Mouse (Mus musculus) cerebellum, adult (tissue): ENCODE measurements around the gene Crygn.
A peak's percentile ranks its signal among the peaks of the same experiment; 100 is the strongest.
"Not testable (repeated sequence)": the region's sequence is repeated elsewhere in the genome, so short reads cannot be mapped to it uniquely, and the experiment has no call there.

Experiments
- ATAC-seq: cut with Nextera tagmentation; 2 replicates; pipeline ENCODE4 v1.9.2; 2017; ENCODE audit warnings: mild to moderate bottlenecking, moderate library complexity, mixed read lengths; ENCODE audit not compliant: insufficient number of reproducible peaks, low FRiP score, low TSS enrichment

Gene Crygn

GRCm38 (mm10) chr5:24757816-24758215 is at the start of gene Crygn:
Crygn (minus strand) TSS chr5:24758008.
- no peak for ATAC-seq

- ATAC-seq: no peak
Observed at GRCm38 (mm10) chr5:24805222-24805621, 47.4 kb upstream of the Crygn start.

- ATAC-seq: no peak
Observed at GRCm38 (mm10) chr5:24804661-24805060, 46.9 kb upstream of the Crygn start.

GRCm38 (mm10) chr5:24801841-24802624 is 44.2 kb upstream of the Crygn start:
- ATAC-seq: no peak

- no peak for ATAC-seq
Observed at GRCm38 (mm10) chr5:24800416-24800815, 42.6 kb upstream of the Crygn start.

GRCm38 (mm10) chr5:24798639-24799038 is 40.8 kb upstream of the Crygn start:
- ATAC-seq: no peak

GRCm38 (mm10) chr5:24797858-24798257 is 40.0 kb upstream of the Crygn start:
- ATAC-seq: no peak

- no peak for ATAC-seq
Observed at GRCm38 (mm10) chr5:24792961-24793360, 35.2 kb upstream of the Crygn start.

- no peak for ATAC-seq
Observed at GRCm38 (mm10) chr5:24782957-24783356, 25.1 kb upstream of the Crygn start.

- ATAC-seq: no peak
Observed at GRCm38 (mm10) chr5:24781048-24781447, 23.2 kb upstream of the Crygn start.

- ATAC-seq: peak; percentile 66; the same call in 1 of the 2 replicates
Observed at GRCm38 (mm10) chr5:24779881-24780512, 22.2 kb upstream of the Crygn start.

- ATAC-seq: no peak
Observed at GRCm38 (mm10) chr5:24779321-24779720, 21.5 kb upstream of the Crygn start.

GRCm38 (mm10) chr5:24778843-24779140 is 21.0 kb upstream of the Crygn start:
- ATAC-seq: no peak

GRCm38 (mm10) chr5:24778082-24778842 is 20.5 kb upstream of the Crygn start:
- ATAC-seq: no peak

- ATAC-seq: no peak
Observed at GRCm38 (mm10) chr5:24776681-24777080, 18.9 kb upstream of the Crygn start.

GRCm38 (mm10) chr5:24774549-24774948 is 16.7 kb upstream of the Crygn start:
- not testable (repeated sequence) for ATAC-seq

- no peak for ATAC-seq
Observed at GRCm38 (mm10) chr5:24756931-24757330, 877 bp downstream of the Crygn start.

- ATAC-seq: no peak
Observed at GRCm38 (mm10) chr5:24752175-24752498, 5.7 kb downstream of the Crygn start.

GRCm38 (mm10) chr5:24751305-24752174 is 6.3 kb downstream of the Crygn start:
- ATAC-seq: no peak
